Mouse (Mus musculus): ENCODE measurements around the gene Cmss1. TPM values are rescaled to one million over a fixed set of nuclear protein-coding genes. Genes with fewer than 3 reads are reported as not detected.

Gene Cmss1
- polyA plus RNA-seq, 1 experiment = 2.8 TPM

- no peaks in the 10 kb centered on the region for H3K9me3 ChIP-seq (ENCODE audit: control insufficient read depth, low read length)
Measured at GRCm38 (mm10) chr16:57364498-57364897, 242.2 kb downstream of the Cmss1 start.

GRCm38 (mm10) chr16:57362679-57363401, 243.8 kb downstream of the Cmss1 start:
- no peaks in the 10 kb centered on the region for H3K36me3 ChIP-seq (ENCODE audit: control insufficient read depth)
- no peak for TF ChIP-seq GATA1 (IDR thresholded peaks at IDR 0.05; ENCODE audit: low read length)
- no peak for TF ChIP-seq TAL1 (IDR thresholded peaks at IDR 0.05; ENCODE audit: low read length)
- no peaks in the 10 kb centered on the region for H3K27me3 ChIP-seq (ENCODE audit: control insufficient read depth)
- no peaks in the 10 kb centered on the region for H3K9me3 ChIP-seq (ENCODE audit: control insufficient read depth, low read length)
- no peak overlapping the region for H3K4me3 ChIP-seq (replicated peaks)
- no peaks in the 10 kb centered on the region for H3K4me1 ChIP-seq (ENCODE audit: control insufficient read depth)

More at GRCm38 (mm10) chr16:57364498-57364897, 242.2 kb downstream of the Cmss1 start:
- TF ChIP-seq GATA1 (IDR thresholded peaks at IDR 0.05; ENCODE audit: low read length) = no peak
- TF ChIP-seq TAL1 (IDR thresholded peaks at IDR 0.05; ENCODE audit: low read length) = no peak
- Histone ChIP-seq H3K4me1 (ENCODE audit: control insufficient read depth) (no peaks in the 10 kb centered on the region), H3K36me3 (ENCODE audit: control insufficient read depth) (no peaks in the 10 kb centered on the region), H3K4me3 (replicated peaks) (no peak overlapping the region), H3K27me3 (ENCODE audit: control insufficient read depth) (no peaks in the 10 kb centered on the region)

GRCm38 (mm10) chr16:57360785-57361184, 245.9 kb downstream of the Cmss1 start:
- Histone ChIP-seq H3K4me1 (ENCODE audit: control insufficient read depth) (no peaks in the 10 kb centered on the region), H3K27me3 (ENCODE audit: control insufficient read depth) (no peaks in the 10 kb centered on the region), H3K9me3 (ENCODE audit: control insufficient read depth, low read length) (no peaks in the 10 kb centered on the region), H3K4me3 (replicated peaks) (no peak overlapping the region), H3K36me3 (ENCODE audit: control insufficient read depth) (no peaks in the 10 kb centered on the region)
- TF ChIP-seq GATA1 (IDR thresholded peaks at IDR 0.05; ENCODE audit: low read length) (no peak), TAL1 (IDR thresholded peaks at IDR 0.05; ENCODE audit: low read length) (no peak)

- Histone ChIP-seq H3K9me3 (ENCODE audit: control insufficient read depth, low read length) (no peaks in the 10 kb centered on the region), H3K27me3 (ENCODE audit: control insufficient read depth) (no peaks in the 10 kb centered on the region), H3K4me1 (ENCODE audit: control insufficient read depth) (no peaks in the 10 kb centered on the region), H3K36me3 (ENCODE audit: control insufficient read depth) (no peaks in the 10 kb centered on the region), H3K4me3 (replicated peaks) (no peak overlapping the region)
- TF ChIP-seq TAL1 (IDR thresholded peaks at IDR 0.05; ENCODE audit: low read length) (no peak), GATA1 (IDR thresholded peaks at IDR 0.05; ENCODE audit: low read length) (no peak)
Measured at GRCm38 (mm10) chr16:57359251-57359650, 247.4 kb downstream of the Cmss1 start.

GRCm38 (mm10) chr16:57357011-57357410, 249.7 kb downstream of the Cmss1 start:
- H3K4me1 ChIP-seq (ENCODE audit: control insufficient read depth) = no peaks in the 10 kb centered on the region
- no peaks in the 10 kb centered on the region for H3K9me3 ChIP-seq (ENCODE audit: control insufficient read depth, low read length)
- no peaks in the 10 kb centered on the region for H3K36me3 ChIP-seq (ENCODE audit: control insufficient read depth)
- H3K27me3 ChIP-seq (ENCODE audit: control insufficient read depth) = no peaks in the 10 kb centered on the region
- H3K4me3 ChIP-seq (replicated peaks) = no peak overlapping the region
- no peak for TF ChIP-seq TAL1 (IDR thresholded peaks at IDR 0.05; ENCODE audit: low read length)
- no peak for TF ChIP-seq GATA1 (IDR thresholded peaks at IDR 0.05; ENCODE audit: low read length)

GRCm38 (mm10) chr16:57356454-57356853, 250.2 kb downstream of the Cmss1 start:
- TF ChIP-seq GATA1 (IDR thresholded peaks at IDR 0.05; ENCODE audit: low read length) = no peak
- no peak for TF ChIP-seq TAL1 (IDR thresholded peaks at IDR 0.05; ENCODE audit: low read length)
- Histone ChIP-seq H3K4me3 (replicated peaks) (no peak overlapping the region), H3K4me1 (ENCODE audit: control insufficient read depth) (no peaks in the 10 kb centered on the region), H3K9me3 (ENCODE audit: control insufficient read depth, low read length) (no peaks in the 10 kb centered on the region), H3K36me3 (ENCODE audit: control insufficient read depth) (no peaks in the 10 kb centered on the region), H3K27me3 (ENCODE audit: control insufficient read depth) (no peaks in the 10 kb centered on the region)

- Histone ChIP-seq H3K4me1 (ENCODE audit: control insufficient read depth) (no peaks in the 10 kb centered on the region), H3K9me3 (ENCODE audit: control insufficient read depth, low read length) (no peaks in the 10 kb centered on the region), H3K27me3 (ENCODE audit: control insufficient read depth) (no peaks in the 10 kb centered on the region), H3K4me3 (replicated peaks) (no peak overlapping the region), H3K36me3 (ENCODE audit: control insufficient read depth) (no peaks in the 10 kb centered on the region)
- TF ChIP-seq GATA1 (IDR thresholded peaks at IDR 0.05; ENCODE audit: low read length) (no peak), TAL1 (IDR thresholded peaks at IDR 0.05; ENCODE audit: low read length) (no peak)
Measured at GRCm38 (mm10) chr16:57353932-57354331, 252.7 kb downstream of the Cmss1 start.

GRCm38 (mm10) chr16:57353166-57353721, 253.4 kb downstream of the Cmss1 start:
- H3K27me3 ChIP-seq (ENCODE audit: control insufficient read depth) = no peaks in the 10 kb centered on the region
- H3K4me3 ChIP-seq (replicated peaks) = no peak overlapping the region
- H3K4me1 ChIP-seq (ENCODE audit: control insufficient read depth) = no peaks in the 10 kb centered on the region
- no peaks in the 10 kb centered on the region for H3K9me3 ChIP-seq (ENCODE audit: control insufficient read depth, low read length)
- TF ChIP-seq TAL1 (IDR thresholded peaks at IDR 0.05; ENCODE audit: low read length) (no peak), GATA1 (IDR thresholded peaks at IDR 0.05; ENCODE audit: low read length) (no peak)
- no peaks in the 10 kb centered on the region for H3K36me3 ChIP-seq (ENCODE audit: control insufficient read depth)

GRCm38 (mm10) chr16:57352751-57353150, 253.9 kb downstream of the Cmss1 start, which contains the start of gene Filip1l:
TSS of gene Filip1l (plus strand) at chr16:57353093.
- Histone ChIP-seq H3K4me1 (ENCODE audit: control insufficient read depth) (no peaks in the 10 kb centered on the region), H3K9me3 (ENCODE audit: control insufficient read depth, low read length) (no peaks in the 10 kb centered on the region), H3K27me3 (ENCODE audit: control insufficient read depth) (no peaks in the 10 kb centered on the region), H3K36me3 (ENCODE audit: control insufficient read depth) (no peaks in the 10 kb centered on the region), H3K4me3 (replicated peaks) (no peak within 1 kb of the TSS)
- TF ChIP-seq GATA1 (IDR thresholded peaks at IDR 0.05; ENCODE audit: low read length) = no peak
